Mouse (Mus musculus) E14TG2a.4 (cell line): Measurements from ENCODE around the gene Loxl1.

ENCODE experiments used
- CTCF ChIP-seq: conservative IDR thresholded peaks from 2 replicates; pipeline ENCODE4 v1.5.1; 2014; ENCODE audit warnings: low read length
- POU5F1 ChIP-seq: IDR thresholded peaks from 2 replicates; pipeline ENCODE4 v1.6.1; 2014; ENCODE audit warnings: low read length, borderline replicate concordance

DNA sequence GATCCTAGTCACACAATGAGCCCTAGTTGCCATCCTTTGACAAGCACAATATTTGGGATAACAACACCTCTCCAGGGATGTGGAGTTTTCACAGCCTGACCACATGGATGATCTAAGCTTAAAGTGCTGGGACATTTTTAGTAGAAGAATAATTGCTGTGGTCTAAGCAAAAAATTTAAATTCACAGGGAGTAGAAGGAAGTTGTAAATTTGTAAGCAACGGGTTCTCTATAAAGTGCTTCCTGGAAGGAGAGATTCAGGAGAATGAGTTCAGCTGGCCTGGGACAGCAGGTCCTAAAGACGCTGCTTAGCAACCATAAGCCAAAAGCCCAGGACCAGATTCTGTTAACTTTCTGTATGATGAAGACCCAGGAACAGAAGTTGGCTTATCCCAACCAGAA, 23.1 kb downstream of the Loxl1 start:
- TF ChIP-seq CTCF, result no peak
- no peak for TF ChIP-seq POU5F1
